8 mouse cellular contexts compared by ENCODE assay signal in genomic region chr11:88252767-88253513, GRCm38 (mm10). TPM values are rescaled to one million over a fixed set of nuclear protein-coding genes. Genes with fewer than 3 reads are reported as not detected.
A peak's percentile ranks its signal among the peaks of the same experiment; 100 is the strongest.
DNase-seq lines count a peak whose midpoint lies in the region; ATAC-seq lines count a peak whose summit lies in the region.
"Had no signal": no experiment of that assay in that cellular context is flagged by ENCODE, and none has a peak within 500 bp of the region (broad histone marks: within the 10 kb centered on the region; RNA-seq: fewer than 3 reads in every experiment).

No protein-coding gene starts in this region.

- ATAC-seq in forebrain, embryonic 14.5 days = peak; percentile 47; the same call in 1 of the 2 replicates
- ATAC-seq in midbrain, embryonic 15.5 days (replicated peaks) = peak; percentile 59; the same call in 1 of the 2 replicates
- no peak for ATAC-seq in erythroid progenitor cell, adult 5-6 weeks (replicated peaks; ENCODE audit: low FRiP score, poor library complexity, severe bottlenecking)

- peak; percentile 15 for DNase-seq in CD4-positive helper T cell, adult 2 months (ENCODE audit: low read depth, low spot score)
- DNase-seq in Muller cell, postnatal 12 days (ENCODE audit: inconsistent ontology term) = peak; percentile 49
- no peak for DNase-seq in forebrain, embryonic 14.5 days (ENCODE audit: low spot score)
- peak; percentile 66 for DNase-seq in heart, postnatal 4 days
- DNase-seq in urinary bladder, adult 2 months (ENCODE audit: low spot score) = no peak

- WGBS in forebrain, embryonic 14.5 days = 18% methylated on average over 18 of the region's 18 CpGs
- 5% methylated on average over 17 of the region's 18 CpGs for WGBS in midbrain, embryonic 15.5 days

- no peaks in the 10 kb centered on the region for H3K9me3 ChIP-seq in forebrain, embryonic 14.5 days (replicated peaks; ENCODE audit: control insufficient read depth, low read length)
- H3K9me3 ChIP-seq in midbrain, embryonic 15.5 days = no peaks in the 10 kb centered on the region

- no peaks in the 10 kb centered on the region for H3K36me3 ChIP-seq in forebrain, embryonic 14.5 days (ENCODE audit: control insufficient read depth, insufficient read depth, low read length)
- H3K36me3 ChIP-seq in midbrain, embryonic 15.5 days (replicated peaks) = no peaks in the 10 kb centered on the region

- H3K4me2 ChIP-seq in forebrain, embryonic 14.5 days (ENCODE audit: low read length) = no peak overlapping the region
- no peak overlapping the region for H3K4me2 ChIP-seq in midbrain, embryonic 15.5 days

- H3K27me3 ChIP-seq in forebrain, embryonic 14.5 days (replicated peaks; ENCODE audit: control insufficient read depth, insufficient read depth, low read length) = no peaks in the 10 kb centered on the region
- no peaks in the 10 kb centered on the region for H3K27me3 ChIP-seq in midbrain, embryonic 15.5 days (replicated peaks)

- peaks cover 12% of the 10 kb centered on the region for H3K4me1 ChIP-seq in forebrain, embryonic 14.5 days (ENCODE audit: control insufficient read depth, insufficient read depth, low read length)
- peaks cover 26% of the 10 kb centered on the region for H3K4me1 ChIP-seq in midbrain, embryonic 15.5 days

- no peak overlapping the region for H3K4me3 ChIP-seq in forebrain, embryonic 14.5 days (ENCODE audit: low read depth, low read length)
- no peak overlapping the region for H3K4me3 ChIP-seq in midbrain, embryonic 15.5 days

- peak overlapping the region; percentile 53; the same call in 1 of the 2 replicates for H3K27ac ChIP-seq in forebrain, embryonic 14.5 days (ENCODE audit: low read depth, low read length)
- H3K27ac ChIP-seq in midbrain, embryonic 15.5 days = peak overlapping the region; percentile 73

- H3K9ac ChIP-seq in forebrain, embryonic 14.5 days (ENCODE audit: low read length) = no peak overlapping the region
- no peak overlapping the region for H3K9ac ChIP-seq in midbrain, embryonic 15.5 days

RNA-seq across cellular contexts. Expression of gene Ccdc182, which starts 40.9 kb away (rescaled TPM):
- 0.24 TPM in 1 of 2 replicates, not detected in the other for polyA plus RNA-seq in forebrain, embryonic 14.5 days (2014; fragmentation: Nextera tagmentation; extraction: Ambion mirVana)
- total RNA-seq in heart, postnatal 4 days (2021) = not detected
- 0.23 TPM in 2 replicates for polyA plus RNA-seq in midbrain, embryonic 15.5 days (2015; fragmentation: Nextera tagmentation; extraction: Ambion mirVana)
- polyA plus RNA-seq in urinary bladder, adult 2 months (2012; rRNA removed) = not detected in 2 replicates
- total RNA-seq in erythroid progenitor cell, adult 5-6 weeks (2015; ENCODE audit: low replicate concordance) = not detected in 2 replicates
- not detected in 2 replicates for total RNA-seq in erythroid progenitor cell, adult 5-6 weeks (2017; ENCODE audit: low replicate concordance)
- total RNA-seq: layer of hippocampus, adult 18-20 months had no signal

RNA-seq across cellular contexts. Expression of gene Mrps23, which starts 48.8 kb away (rescaled TPM):
- 75.5 and 80.8 TPM in 2 replicates for polyA plus RNA-seq in forebrain, embryonic 14.5 days (2014; fragmentation: Nextera tagmentation; extraction: Ambion mirVana)
- total RNA-seq in heart, postnatal 4 days (2021) = 100 to 1,000 TPM; 204 to 207 TPM
- polyA plus RNA-seq in midbrain, embryonic 15.5 days (2015; fragmentation: Nextera tagmentation; extraction: Ambion mirVana) = 60.6 and 62.4 TPM in 2 replicates
- polyA plus RNA-seq in urinary bladder, adult 2 months (2012; rRNA removed) = 77.3 and 83.9 TPM in 2 replicates
- total RNA-seq in erythroid progenitor cell, adult 5-6 weeks (2015; ENCODE audit: low replicate concordance) = 18.7 and 24.3 TPM in 2 replicates
- total RNA-seq in erythroid progenitor cell, adult 5-6 weeks (2017; ENCODE audit: low replicate concordance) = 15.8 and 23.1 TPM in 2 replicates

Comparison
In these comparisons a context has a peak if more than half of its experiments do, and no peak if none do; other contexts are left out.
1. DNase-seq: peak in CD4-positive helper T cell, adult 2 months (single experiment), Muller cell, postnatal 12 days (single experiment) and heart, postnatal 4 days (single experiment); none in forebrain, embryonic 14.5 days (single experiment) and urinary bladder, adult 2 months (single experiment).